Mouse (Mus musculus) heart, adult 9 months (tissue): ENCODE data around the gene Heatr5b.

Experiments used
- DNase-seq, 2 experiments: peaks; one replicate each; pipeline ENCODE4 v3.0.0; 2022; ENCODE audit warnings: low spot score in 2 of 2

The Heatr5b gene

DNA sequence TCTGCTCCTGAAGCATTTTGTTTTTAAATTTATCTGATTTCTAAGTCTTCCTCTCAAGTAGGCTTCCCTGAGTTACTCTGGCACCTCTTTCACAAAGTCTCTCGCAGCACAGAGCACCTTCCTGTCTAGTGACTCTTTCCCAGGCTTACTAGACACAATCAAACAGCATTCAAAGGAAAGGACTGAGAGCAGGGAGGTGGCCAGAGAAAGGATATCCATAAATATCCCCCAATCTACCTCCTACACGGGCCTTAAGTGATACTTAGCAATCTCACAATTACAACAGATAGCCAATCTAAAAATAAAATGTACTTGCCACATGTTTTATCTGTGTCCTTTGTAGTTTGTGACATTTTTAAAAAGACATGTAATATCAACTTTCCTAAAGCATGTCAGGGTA, 66.2 kb downstream of the Heatr5b start:
- peak; percentile 11 to 33 for DNase-seq

GRCm38 (mm10) chr17:78767546-78767945, 67.6 kb downstream of the Heatr5b start:
- peak in 1 of 2 experiments; percentile 5 for DNase-seq

- no peak for DNase-seq
Measured at GRCm38 (mm10) chr17:78766084-78766483, 69.1 kb downstream of the Heatr5b start.

DNA sequence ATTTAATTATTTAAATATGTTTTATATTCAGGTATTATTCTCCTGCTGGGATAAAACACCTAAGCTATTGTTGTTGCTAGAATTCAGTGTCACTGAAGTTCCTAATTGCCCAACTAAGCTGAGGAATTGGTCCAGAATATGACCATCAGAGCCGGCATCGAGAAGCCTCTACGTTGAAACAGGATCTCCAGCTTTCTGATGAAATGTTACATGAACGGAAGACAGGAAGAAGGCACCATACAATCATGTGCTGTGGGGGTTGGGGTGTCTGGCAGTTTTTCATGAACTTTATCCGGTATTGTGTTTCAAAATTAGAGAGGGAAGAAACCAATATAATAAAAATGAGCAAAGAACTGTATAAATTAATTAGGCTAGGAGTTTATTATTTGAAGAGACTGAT, 71.9 kb downstream of the Heatr5b start:
- no peak for DNase-seq

DNA sequence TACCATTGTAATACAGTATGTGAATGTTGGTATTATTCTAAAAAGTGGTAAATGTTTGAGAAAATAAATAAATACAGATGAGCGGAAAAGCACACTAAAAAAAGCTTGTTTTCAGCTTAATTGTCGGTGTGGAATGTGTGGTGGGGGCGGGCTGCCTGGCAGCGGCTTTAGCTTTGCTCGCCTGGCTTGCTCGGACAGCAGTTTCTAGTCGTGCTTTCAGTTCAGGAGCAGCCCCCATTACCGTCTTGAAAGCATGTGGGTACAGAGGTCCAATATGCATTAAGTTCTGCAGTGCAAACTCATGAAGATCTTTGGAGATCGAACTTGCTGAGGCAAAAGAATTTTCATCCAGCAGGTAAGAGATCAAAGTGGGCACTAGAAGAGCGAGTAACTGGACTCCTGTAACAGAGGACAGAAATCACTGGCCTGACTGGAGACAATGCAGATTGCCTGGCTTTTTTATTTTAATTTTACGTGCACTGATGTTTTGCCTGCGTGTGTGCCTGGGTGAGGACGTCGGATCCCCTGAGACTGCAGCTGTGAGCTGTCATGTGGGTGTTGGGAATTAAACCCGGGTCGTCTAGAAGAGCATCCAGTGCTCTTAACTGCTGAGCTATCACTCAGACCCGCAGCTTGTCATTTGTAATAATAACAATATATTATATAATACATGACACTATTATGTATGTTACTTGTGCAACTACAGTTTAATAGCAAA, 82.1 kb downstream of the Heatr5b start:
- DNase-seq = no peak

- DNase-seq = no peak
Measured at GRCm38 (mm10) chr17:78752064-78752463, 83.1 kb downstream of the Heatr5b start.

- DNase-seq = no peak
Measured at GRCm38 (mm10) chr17:78748440-78748839, 86.7 kb downstream of the Heatr5b start.

DNA sequence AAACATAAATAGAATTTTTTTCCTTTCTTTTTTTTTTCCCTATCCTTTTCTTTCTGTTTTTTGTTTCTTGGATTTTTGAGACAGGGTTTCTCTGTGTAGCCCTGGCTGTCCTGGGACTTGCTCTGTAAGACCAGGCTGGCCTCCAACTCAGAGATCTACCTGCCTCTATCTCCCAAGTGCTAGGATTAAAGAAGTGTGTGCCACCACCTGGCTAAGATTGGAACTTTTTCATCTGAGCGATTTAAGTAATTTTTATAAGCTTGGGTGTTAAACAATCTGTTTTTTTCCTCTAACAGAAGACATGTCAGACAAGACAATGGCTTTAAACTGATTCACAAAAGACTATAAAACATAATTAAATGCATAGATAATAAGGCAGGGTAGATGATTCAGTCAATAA, 96.7 kb downstream of the Heatr5b start:
- no peak for DNase-seq

- no peak for DNase-seq
Measured at GRCm38 (mm10) chr17:78737771-78738170, 97.4 kb downstream of the Heatr5b start.

DNA sequence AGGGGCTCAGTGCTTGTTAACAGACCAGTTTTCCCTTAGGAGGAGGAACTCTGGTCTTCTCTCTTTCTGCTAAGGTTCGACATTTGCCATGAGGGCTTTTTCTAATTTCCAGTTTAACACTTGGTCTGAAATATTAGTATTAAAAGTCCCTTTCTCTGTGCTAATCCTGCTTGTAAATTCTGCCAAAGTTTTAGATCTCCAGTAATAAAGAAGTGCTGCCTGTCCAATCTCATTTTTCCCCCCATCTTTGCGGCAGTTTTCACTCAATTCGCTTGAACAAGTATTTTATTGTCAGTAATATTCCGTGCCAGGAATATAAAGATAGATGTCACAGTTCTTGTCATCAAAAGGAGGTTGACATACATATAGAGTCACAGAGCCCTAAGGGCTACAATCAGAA, 98.1 kb downstream of the Heatr5b start, which contains the start of gene Strn:
Gene Strn, minus strand, starts transcription at position 101 of the 400 bp plus-strand sequence.
- no peak for DNase-seq

- peak; percentile 98 to 99 for DNase-seq
Measured at GRCm38 (mm10) chr17:78736473-78736988, 98.6 kb downstream of the Heatr5b start.

DNA sequence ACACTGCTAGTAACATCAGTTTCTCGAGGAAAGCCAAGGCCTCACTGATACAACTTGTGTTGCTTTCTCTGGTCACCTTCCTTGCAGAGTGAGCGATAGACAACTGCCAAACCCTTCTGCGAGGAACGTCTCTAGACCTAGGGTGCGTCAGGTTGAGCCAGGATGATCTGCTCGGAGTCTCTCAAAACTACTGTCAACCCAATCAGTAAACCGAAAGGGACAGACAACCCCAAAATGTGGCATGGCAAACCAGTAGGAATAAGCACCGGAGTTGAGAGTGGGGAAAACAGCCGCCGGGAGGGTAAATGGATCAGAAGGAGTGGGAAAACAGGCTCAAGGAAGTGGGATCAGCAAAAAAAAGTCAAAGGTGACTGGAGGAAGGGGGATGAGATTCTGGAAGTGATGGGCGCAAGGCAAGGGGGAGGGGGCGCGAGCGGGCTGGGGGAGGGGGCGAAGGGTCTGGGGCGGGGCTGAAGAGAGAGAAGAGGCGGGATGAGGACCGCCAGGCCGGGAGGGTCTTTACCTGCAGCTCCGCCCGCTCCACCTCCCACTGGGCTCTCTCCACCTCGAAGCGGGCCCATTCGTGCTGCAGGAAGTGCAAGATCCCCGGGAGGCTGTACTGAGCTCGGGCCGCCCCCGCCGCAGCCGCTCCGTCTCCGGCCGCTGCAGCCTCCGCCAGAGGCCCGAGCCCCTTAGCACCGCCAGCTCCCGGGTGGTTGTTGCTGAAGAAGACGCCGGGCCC, 99.3 kb downstream of the Heatr5b start:
- peak in 1 of 2 experiments; percentile 15 for DNase-seq

GRCm38 (mm10) chr17:78734806-78735205, 100.4 kb downstream of the Heatr5b start:
- DNase-seq = no peak

- DNase-seq = no peak
Measured at GRCm38 (mm10) chr17:78732056-78732455, 103.1 kb downstream of the Heatr5b start.

- DNase-seq = no peak
Measured at GRCm38 (mm10) chr17:78726746-78727449, 108.3 kb downstream of the Heatr5b start.

DNA sequence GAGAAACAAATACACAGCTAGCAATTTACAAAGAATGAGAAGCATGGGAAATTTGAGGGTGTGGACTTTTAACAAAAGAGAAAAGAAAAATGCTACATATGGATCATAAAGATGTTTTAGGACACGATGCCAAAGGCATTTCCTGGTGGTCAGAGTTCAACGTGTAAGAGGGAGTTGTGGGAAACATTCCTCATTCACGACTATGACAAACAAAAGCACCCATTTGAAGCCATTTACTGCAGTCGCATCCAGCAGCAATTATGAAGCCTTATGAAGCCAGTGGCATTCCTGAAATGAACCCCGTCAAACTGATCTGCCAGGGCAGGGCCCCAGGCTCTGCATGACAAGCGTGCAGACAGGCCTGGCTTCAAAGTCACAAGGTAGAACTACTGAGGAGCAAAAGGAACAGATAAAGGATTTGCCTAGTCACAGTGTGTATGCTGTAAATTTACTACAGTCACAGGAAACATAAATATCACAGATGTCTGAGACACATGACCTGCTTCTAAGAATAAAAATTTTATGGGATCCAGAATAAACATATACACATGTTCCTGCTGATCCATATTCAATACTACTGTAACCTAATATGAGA, 110.6 kb downstream of the Heatr5b start:
- no peak for DNase-seq

DNA sequence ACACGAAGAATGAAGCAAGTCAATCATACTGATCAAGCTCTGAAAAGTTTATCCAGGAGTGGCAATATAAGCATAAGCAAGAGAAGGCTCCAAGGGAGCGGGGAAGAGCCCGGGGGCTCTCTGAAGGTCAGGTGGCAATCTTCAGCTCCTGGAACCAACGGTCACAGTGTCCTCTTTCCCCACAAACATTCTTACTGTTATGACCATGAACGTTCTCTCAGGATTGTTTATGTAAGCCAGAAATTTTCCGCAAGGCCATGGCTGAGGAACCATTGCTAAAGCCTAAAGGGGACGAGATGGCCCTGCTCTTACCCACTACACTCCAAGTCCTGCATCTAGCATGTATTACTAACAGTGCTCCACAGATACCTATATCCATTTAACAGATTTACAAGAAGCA, 113.5 kb downstream of the Heatr5b start:
- DNase-seq = no peak

DNA sequence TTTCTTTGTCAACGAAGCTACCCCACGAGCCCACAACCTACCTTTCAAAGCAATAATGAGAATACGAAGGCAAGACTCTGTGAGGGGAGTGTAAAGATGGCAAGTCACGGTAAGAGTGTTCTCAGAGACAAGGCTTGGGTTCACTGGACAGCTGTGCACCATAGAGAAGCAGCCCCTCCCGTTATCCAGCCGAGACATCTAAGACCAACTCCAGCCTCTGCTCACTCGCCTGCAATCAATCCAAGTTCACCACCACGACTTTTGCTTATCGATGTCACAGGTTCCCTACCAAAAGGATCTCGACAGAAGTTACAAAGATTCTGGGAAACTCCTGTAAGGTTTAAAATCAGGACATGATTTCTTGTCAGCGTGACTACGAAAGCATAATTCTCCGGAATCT, 116.1 kb downstream of the Heatr5b start:
- no peak for DNase-seq

DNA sequence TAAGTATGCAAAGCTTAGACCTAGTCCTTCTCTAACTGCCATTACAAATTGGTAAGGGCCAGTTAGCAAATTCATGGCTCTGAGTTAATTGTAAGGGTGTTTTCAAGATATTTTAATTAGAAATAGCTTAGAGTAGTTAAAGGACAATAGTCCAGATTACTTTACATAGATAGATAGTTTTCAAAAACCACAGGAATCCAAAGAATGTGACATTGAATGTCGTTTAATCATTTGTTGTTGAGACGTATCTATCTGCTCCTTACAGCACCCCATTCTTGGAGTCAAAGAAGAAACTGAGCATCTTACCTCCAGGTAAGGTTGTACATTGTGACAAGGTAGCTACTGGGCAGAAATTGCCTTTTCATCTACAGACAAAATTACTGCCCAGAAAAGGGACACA, 124.9 kb downstream of the Heatr5b start:
- no peak for DNase-seq

- no peak for DNase-seq
Measured at GRCm38 (mm10) chr17:78708422-78708821, 126.7 kb downstream of the Heatr5b start.

GRCm38 (mm10) chr17:78702988-78703387, 132.2 kb downstream of the Heatr5b start:
- no peak for DNase-seq
